Mouse (Mus musculus) left cerebral cortex, postnatal 25 days (tissue): Measurements from ENCODE around the gene Coq9. TPM values are rescaled to one million over a fixed set of nuclear protein-coding genes. Genes with fewer than 3 reads are reported as not detected.

Experiments used
- DNase-seq, 2 experiments: peaks; one replicate each; pipeline ENCODE4 v3.0.0; 2022; ENCODE audit warnings: low spot score in 2 of 2, mixed read lengths in 1 of 2
- intact Hi-C: fragments of 180-260 bp; cut with DNase I; formaldehyde crosslinking; loops from one replicate; pipeline ENCODE4 v1.15.1; 2025
- total RNA-seq, 2 experiments: library from RNA; stranded (reverse); gene quantifications; 2 replicates each; pipeline ENCODE4 v1.2.3; 2021

Gene Coq9
- total RNA-seq, 2 experiments from 2014 or later: 82.4 to 94.4 TPM

GRCm38 (mm10) chr8:94901031-94901430 lies 62.9 kb downstream of the Coq9 start:
- intact Hi-C loops: no loop called here
- DNase-seq: no peak

DNA sequence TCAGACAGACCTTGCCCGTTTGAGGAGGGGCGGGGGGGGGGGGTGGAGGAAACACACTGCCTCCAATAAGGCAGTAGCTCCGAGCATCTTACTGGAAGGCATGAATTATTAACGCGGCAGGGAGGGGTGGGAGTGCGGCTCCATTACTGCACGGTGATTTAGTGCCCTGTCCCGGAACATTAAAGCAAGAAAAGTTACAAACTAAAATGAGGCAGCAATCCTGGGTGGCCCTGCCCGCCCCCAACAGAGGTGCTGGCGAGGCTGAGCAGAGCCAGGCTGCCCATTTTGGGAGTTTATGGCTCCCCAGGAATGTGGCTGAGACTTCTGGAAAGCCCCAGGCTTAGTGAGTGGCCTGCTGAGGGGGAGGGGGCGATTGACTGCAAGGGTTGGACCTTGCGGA lies 65.6 kb downstream of the Coq9 start:
- intact Hi-C loops: no loop called here
- no peak for DNase-seq

Other genes with a start within 250 kb of the Coq9 start
- 10 to 100 TPM; 26.6 to 30.3 TPM for gene Rspry1, start 236.4 kb upstream of the Coq9 start, total RNA-seq
- gene Fam192a, start 236.3 kb upstream of the Coq9 start, total RNA-seq: 10 to 100 TPM; 37.2 to 44.9 TPM
- gene Arl2bp, start 171.7 kb upstream of the Coq9 start, total RNA-seq: 100 to 1,000 TPM; 157 to 158 TPM
- gene Pllp, start 142.0 kb upstream of the Coq9 start, total RNA-seq: 10 to 100 TPM; 37.5 to 40.2 TPM
- gene Ccl22, start 92.7 kb upstream of the Coq9 start, total RNA-seq: under 1 TPM in 1 of 2 experiments, not detected in 1; 0.21 TPM
- 100 to 1,000 TPM; 749 to 762 TPM for gene Cx3cl1, start 66.3 kb upstream of the Coq9 start, total RNA-seq
- 1 to 10 TPM; 8.6 to 9.3 TPM for gene Ccl17, start 27.9 kb upstream of the Coq9 start, total RNA-seq
- 10 to 100 TPM; 67.9 to 74.1 TPM for gene Ciapin1, start within 50 bp of the Coq9 start, total RNA-seq
- 10 to 100 TPM; 67.4 to 76.6 TPM for gene Polr2c, start 19.1 kb downstream of the Coq9 start, total RNA-seq
- 10 to 100 TPM; 23.2 to 25.6 TPM for gene Dok4, start 38.0 kb downstream of the Coq9 start, total RNA-seq
- 1 to 10 TPM; 1.5 to 1.7 TPM for gene Ccdc102a, start 79.8 kb downstream of the Coq9 start, total RNA-seq
- not detected for gene Adgrg5, start 85.4 kb downstream of the Coq9 start, total RNA-seq
- 10 to 100 TPM; 67.2 to 94.5 TPM for gene Adgrg1, start 136.4 kb downstream of the Coq9 start, total RNA-seq
- under 1 TPM; 0.14 to 0.18 TPM for gene Adgrg3, start 179.4 kb downstream of the Coq9 start, total RNA-seq
- 1 to 10 TPM; 1.0 to 1.4 TPM for gene Drc7, start 216.8 kb downstream of the Coq9 start, total RNA-seq
- gene Katnb1, start 242.9 kb downstream of the Coq9 start, total RNA-seq: 10 to 100 TPM; 47.0 to 47.5 TPM